Mouse (Mus musculus) kidney, adult 2 months (tissue): Measurements from ENCODE around the gene Decr2.

Experiments used
- CTCF ChIP-seq: fragments of 200-500 bp; conservative IDR thresholded peaks from 2 replicates; pipeline ENCODE4 v1.5.1; 2011; ENCODE audit warnings: low read depth, mild to moderate bottlenecking, control low read depth, low read length, moderate library complexity, mixed read lengths; ENCODE audit not compliant: insufficient read depth, insufficient read length
- POLR2A ChIP-seq: fragments of 200-500 bp; IDR thresholded peaks from one replicate; pipeline ENCODE4 v1.6.1; 2011; ENCODE audit warnings: low read depth, low read length, control low read depth

DNA sequence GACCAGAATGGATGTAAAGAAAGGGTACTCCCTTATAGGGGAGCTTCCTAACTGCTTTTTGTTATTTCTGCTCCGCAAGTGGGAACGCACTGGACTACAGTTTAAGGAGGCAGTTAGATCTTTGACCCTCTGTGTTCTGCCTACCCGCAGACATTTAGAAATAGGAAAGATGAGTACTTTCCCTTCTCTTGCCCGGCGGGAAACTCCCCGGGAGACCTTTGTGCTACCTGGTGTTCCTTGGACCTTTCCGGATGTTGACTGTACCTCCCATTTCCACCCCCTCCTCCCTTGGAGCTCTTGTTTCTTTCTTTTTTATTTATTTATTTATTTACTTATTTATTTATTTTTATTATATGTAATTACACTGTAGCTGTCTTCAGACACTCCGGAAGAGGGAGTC, 23.9 kb upstream of the Decr2 start:
- TF ChIP-seq CTCF (no peak), POLR2A (no peak)
